Mouse (Mus musculus): ENCODE data around the gene Auh. TPM values are rescaled to one million over a fixed set of nuclear protein-coding genes. Genes with fewer than 3 reads are reported as not detected.

Gene Auh
- total and polyA plus RNA-seq, 3 experiments: 68.5 to 191 (median 74.1) TPM

- peaks cover 29 to 79% of the 10 kb centered on the region in 2 experiments for H3K4me1 ChIP-seq (ENCODE audit: control insufficient read depth in 1 of 2, insufficient read depth in 2 of 2)
- in situ Hi-C loops (cut with MboI; ENCODE audit: low pct_ligation_motif_present, low pct_unique_long_range_greater_than_20kb, low sequenced_read_pairs): loop anchor here (5.0 to 10.0 kb wide), 2 partner anchors 56 to 119 kb away; no protein-coding TSS in a partner anchor
Measured at GRCm38 (mm10) chr13:52973427-52973826, 43.9 kb upstream of the Auh start.

GRCm38 (mm10) chr13:52972626-52973025 lies 43.1 kb upstream of the Auh start:
- Histone ChIP-seq H3K27me3 (replicated peaks) (no peaks in the 10 kb centered on the region), H3K27ac (ENCODE audit: insufficient read depth, low read depth) (no peak overlapping the region), H3K79me2 (replicated peaks; ENCODE audit: control insufficient read depth, extremely low read depth, insufficient read depth, poor library complexity, severe bottlenecking) (peaks cover 81% of the 10 kb centered on the region), H3K9ac (ENCODE audit: insufficient read depth, low read depth) (no peak overlapping the region), H3K36me3 (replicated peaks in 1 of 2; ENCODE audit: control insufficient read depth in 1 of 2, insufficient read depth in 1 of 2, low read length in 1 of 2) (peaks cover 26 to 78% of the 10 kb centered on the region in 2 experiments), H3K9me3 (replicated peaks; ENCODE audit: low read length) (no peaks in the 10 kb centered on the region), H3K4me2 (ENCODE audit: insufficient read depth, low read depth, poor library complexity, severe bottlenecking) (no peak overlapping the region), H3K4me1 (ENCODE audit: control insufficient read depth in 1 of 2, insufficient read depth in 2 of 2) (peaks cover 29 to 77% of the 10 kb centered on the region in 2 experiments), H3K4me3 (replicated peaks in 1 of 3; ENCODE audit: low read depth in 2 of 3, low read length in 2 of 3, poor library complexity in 1 of 3) (no peak overlapping the region)
- dilution Hi-C loops (cut with MboI; ENCODE audit: extremely low pct_ligation_motif_present, extremely low pct_unique_long_range_greater_than_20kb, low sequenced_read_pairs): no loop called here
- no peak for DNase-seq (ENCODE audit: extremely low read depth)
- in situ Hi-C loops (cut with MboI; ENCODE audit: low pct_ligation_motif_present, low pct_unique_long_range_greater_than_20kb, low sequenced_read_pairs): loop anchor here (5.0 to 10.0 kb wide), 2 partner anchors 55 to 118 kb away; no protein-coding TSS in a partner anchor
- TF ChIP-seq IRF4 (IDR thresholded peaks at IDR 0.05; ENCODE audit: low read depth, low read length): no peak
- no peak for TF ChIP-seq CHD1 (IDR thresholded peaks at IDR 0.05; ENCODE audit: low read depth, low read length)
- TF ChIP-seq USF2 (conservative IDR thresholded peaks at IDR 0.05; ENCODE audit: low read depth, low read length): no peak
- TF ChIP-seq MYC (IDR thresholded peaks at IDR 0.05; ENCODE audit: low read depth, low read length): no peak
- TF ChIP-seq NRF1 (IDR thresholded peaks at IDR 0.05; ENCODE audit: low read depth, low read length): no peak
- TF ChIP-seq SMC3 (IDR thresholded peaks at IDR 0.05; ENCODE audit: low read depth, low read length): no peak
- TF ChIP-seq ZNF384 (IDR thresholded peaks at IDR 0.05; ENCODE audit: low read depth, low read length): no peak
- TF ChIP-seq NELFE (IDR thresholded peaks at IDR 0.05; ENCODE audit: low read depth, low read length): no peak
- no peak for TF ChIP-seq ELF1 (IDR thresholded peaks at IDR 0.05; ENCODE audit: low read depth, low read length)
- no peak for TF ChIP-seq CHD2 (IDR thresholded peaks at IDR 0.05; ENCODE audit: low read length)
- no peak for TF ChIP-seq POLR2A (IDR thresholded peaks at IDR 0.05; ENCODE audit: low read depth, low read length)
- TF ChIP-seq ETS1 (conservative IDR thresholded peaks at IDR 0.05; ENCODE audit: low read depth, low read length): no peak
- TF ChIP-seq EP300 (IDR thresholded peaks at IDR 0.05; ENCODE audit: low read length): no peak
- TF ChIP-seq JUN (IDR thresholded peaks at IDR 0.05; ENCODE audit: insufficient read depth, low read depth, low read length): no peak
- no peak for TF ChIP-seq TCF12 (IDR thresholded peaks at IDR 0.05; ENCODE audit: low read depth, low read length)

More at GRCm38 (mm10) chr13:52973427-52973826, 43.9 kb upstream of the Auh start:
- no peak for TF ChIP-seq TBP (conservative IDR thresholded peaks at IDR 0.05; ENCODE audit: low read depth, low read length)
- TF ChIP-seq ZMIZ1 (IDR thresholded peaks at IDR 0.05; ENCODE audit: low read depth, low read length): no peak
- TF ChIP-seq NRF1 (IDR thresholded peaks at IDR 0.05; ENCODE audit: low read depth, low read length): no peak
- no peak for TF ChIP-seq CHD1 (IDR thresholded peaks at IDR 0.05; ENCODE audit: low read depth, low read length)
- no peak for TF ChIP-seq MYC (IDR thresholded peaks at IDR 0.05; ENCODE audit: low read depth, low read length)
- H3K79me2 ChIP-seq (replicated peaks; ENCODE audit: control insufficient read depth, extremely low read depth, insufficient read depth, poor library complexity, severe bottlenecking): peaks cover 89% of the 10 kb centered on the region
- H3K4me2 ChIP-seq (ENCODE audit: insufficient read depth, low read depth, poor library complexity, severe bottlenecking): no peak overlapping the region
- H3K9ac ChIP-seq (ENCODE audit: insufficient read depth, low read depth): no peak overlapping the region
- H3K27me3 ChIP-seq (replicated peaks): no peaks in the 10 kb centered on the region
- peaks cover 18 to 72% of the 10 kb centered on the region in 2 experiments for H3K36me3 ChIP-seq (replicated peaks in 1 of 2; ENCODE audit: control insufficient read depth in 1 of 2, insufficient read depth in 1 of 2, low read length in 1 of 2)
- no peak overlapping the region for H3K4me3 ChIP-seq (replicated peaks in 1 of 3; ENCODE audit: low read depth in 2 of 3, low read length in 2 of 3, poor library complexity in 1 of 3)
- DNase-seq (ENCODE audit: extremely low read depth): no peak
- H3K27ac ChIP-seq (ENCODE audit: insufficient read depth, low read depth): no peak overlapping the region
- no peaks in the 10 kb centered on the region for H3K9me3 ChIP-seq (replicated peaks; ENCODE audit: low read length)
- dilution Hi-C loops (cut with MboI; ENCODE audit: extremely low pct_ligation_motif_present, extremely low pct_unique_long_range_greater_than_20kb, low sequenced_read_pairs): no loop called here
